Mouse (Mus musculus) ES-Bruce4 (cell line): ENCODE data around the gene Map3k15.

Experiments
- CTCF ChIP-seq: IDR thresholded peaks from one replicate; pipeline ENCODE4 v1.8.1; 2011; ENCODE audit warnings: low read depth, low read length
- POLR2A ChIP-seq: IDR thresholded peaks from one replicate; pipeline ENCODE4 v1.8.1; 2011; ENCODE audit warnings: low read length; ENCODE audit not compliant: insufficient read depth

DNA sequence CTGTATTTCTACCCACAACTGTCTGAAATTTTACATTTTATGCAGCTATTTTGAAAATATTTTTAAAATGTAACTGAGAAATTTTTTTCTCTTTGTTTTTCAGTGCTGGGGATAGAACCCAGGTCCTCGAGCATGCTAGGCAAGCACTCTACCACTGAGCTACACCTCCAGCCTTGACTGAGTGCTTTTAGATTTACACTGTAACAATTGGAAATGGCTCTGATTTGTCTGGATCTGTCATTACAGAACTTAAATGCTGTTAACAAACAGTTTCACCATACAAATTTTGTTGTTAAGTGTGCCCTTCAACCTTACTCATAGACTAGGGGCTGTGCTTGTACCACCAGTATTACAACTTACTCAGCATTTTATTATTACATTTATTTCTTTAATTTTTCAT is 103.7 kb downstream of the Map3k15 start:
- TF ChIP-seq POLR2A (no peak), CTCF (no peak)
